Comparison of ENCODE assay signal across 23 mouse cellular contexts in the genomic region with DNA sequence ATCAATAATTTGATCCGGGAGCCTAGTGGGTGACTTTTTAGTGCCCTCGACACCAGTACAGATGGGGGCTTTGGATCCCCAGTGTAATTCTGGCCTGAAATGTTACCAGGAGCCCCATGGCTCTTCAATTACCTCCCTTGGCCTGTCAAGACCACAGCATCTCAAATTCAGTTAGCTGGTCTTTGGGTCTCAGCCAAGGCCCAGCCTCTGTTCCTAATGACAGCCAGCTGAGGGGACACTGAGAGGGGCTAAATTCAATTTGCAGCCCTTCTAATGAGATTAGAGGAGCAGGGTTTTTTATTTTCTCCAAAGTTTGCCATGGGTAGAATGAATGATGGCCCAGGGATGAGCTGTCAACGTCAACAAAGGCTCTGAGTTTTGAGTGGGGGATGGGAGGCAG.
DNase-seq lines count a peak whose midpoint lies in the region; ATAC-seq lines count a peak whose summit lies in the region.
"Had no signal": no experiment of that assay in that cellular context is flagged by ENCODE, and none has a peak within 500 bp of the region (broad histone marks: within the 10 kb centered on the region; RNA-seq: fewer than 3 reads in every experiment).

No protein-coding gene starts in this region.

- DNase-seq in cerebellum, postnatal 10 days, result peak; percentile 19 to 31
- no peak for DNase-seq in cerebellum, adult 11 months
- DNase-seq in midbrain, embryonic 14.5 days, result peak; percentile 35
- DNase-seq in embryonic facial prominence, embryonic 10.5 days (ENCODE audit: low spot score), result peak; percentile 18
- no peak for DNase-seq in urinary bladder, postnatal 14 days (ENCODE audit: low spot score)
- DNase-seq: adrenal gland, postnatal 36 days; cerebellum, adult 18-20 months; gastrocnemius, adult 2 months; kidney, adult 2 months; kidney, postnatal 14 days; liver, postnatal 0 days; lung, postnatal 14 days had no signal

- H3K4me1 ChIP-seq in hindbrain, embryonic 16.5 days (ENCODE audit: control insufficient read depth, insufficient read depth, low read depth, low read length), result no peaks in the 10 kb centered on the region
- peaks cover 2% of the 10 kb centered on the region; the same call in 1 of the 2 replicates for H3K4me1 ChIP-seq in hindbrain, embryonic 13.5 days (replicated peaks)
- no peaks in the 10 kb centered on the region for H3K4me1 ChIP-seq in midbrain, embryonic 14.5 days (ENCODE audit: control insufficient read depth, insufficient read depth, low read length)
- no peaks in the 10 kb centered on the region for H3K4me1 ChIP-seq in midbrain, embryonic 16.5 days (ENCODE audit: control insufficient read depth, insufficient read depth, low read length)
- peaks cover 5% of the 10 kb centered on the region for H3K4me1 ChIP-seq in embryonic facial prominence, embryonic 10.5 days
- H3K4me1 ChIP-seq: limb, embryonic 12.5 days had no signal

- H3K36me3 ChIP-seq in hindbrain, embryonic 16.5 days (ENCODE audit: control insufficient read depth, insufficient read depth, low read length), result no peaks in the 10 kb centered on the region
- H3K36me3 ChIP-seq in hindbrain, embryonic 13.5 days, result no peaks in the 10 kb centered on the region
- H3K36me3 ChIP-seq in midbrain, embryonic 14.5 days (ENCODE audit: control insufficient read depth, insufficient read depth, low read length), result no peaks in the 10 kb centered on the region
- H3K36me3 ChIP-seq in midbrain, embryonic 16.5 days (ENCODE audit: control insufficient read depth, insufficient read depth, low read length), result no peaks in the 10 kb centered on the region
- H3K36me3 ChIP-seq in embryonic facial prominence, embryonic 10.5 days (replicated peaks), result no peaks in the 10 kb centered on the region
- H3K36me3 ChIP-seq: embryonic facial prominence, embryonic 12.5 days; forebrain, embryonic 12.5 days; limb, embryonic 12.5 days; midbrain, embryonic 15.5 days had no signal

- ATAC-seq in hindbrain, embryonic 16.5 days, result peak; percentile 40; the same call in 1 of the 2 replicates
- ATAC-seq in hindbrain, embryonic 13.5 days (ENCODE audit: low FRiP score), result no peak
- no peak for ATAC-seq in midbrain, embryonic 14.5 days (ENCODE audit: low FRiP score, low TSS enrichment)
- no peak for ATAC-seq in midbrain, embryonic 16.5 days
- ATAC-seq: liver, postnatal 0 days; midbrain, embryonic 15.5 days; Patski had no signal

- no peak overlapping the region for H3K4me2 ChIP-seq in hindbrain, embryonic 16.5 days (ENCODE audit: low read length)
- no peak overlapping the region for H3K4me2 ChIP-seq in hindbrain, embryonic 13.5 days
- H3K4me2 ChIP-seq in midbrain, embryonic 14.5 days (ENCODE audit: low read length), result no peak overlapping the region
- H3K4me2 ChIP-seq in midbrain, embryonic 16.5 days (ENCODE audit: low read length), result no peak overlapping the region
- H3K4me2 ChIP-seq: embryonic facial prominence, embryonic 12.5 days; forebrain, embryonic 12.5 days; heart, embryonic 11.5 days; limb, embryonic 12.5 days; liver, embryonic 11.5 days; midbrain, embryonic 15.5 days had no signal

- no peak overlapping the region for H3K27ac ChIP-seq in hindbrain, embryonic 16.5 days (ENCODE audit: low read depth, low read length)
- no peak overlapping the region for H3K27ac ChIP-seq in hindbrain, embryonic 13.5 days
- no peak overlapping the region for H3K27ac ChIP-seq in midbrain, embryonic 14.5 days (replicated peaks; ENCODE audit: low read depth, low read length)
- no peak overlapping the region for H3K27ac ChIP-seq in midbrain, embryonic 16.5 days (ENCODE audit: low read length)
- no peak overlapping the region for H3K27ac ChIP-seq in embryonic facial prominence, embryonic 10.5 days (replicated peaks)
- H3K27ac ChIP-seq: embryonic facial prominence, embryonic 12.5 days; forebrain, embryonic 12.5 days; gastrocnemius, adult 2 months; limb, embryonic 12.5 days; midbrain, embryonic 15.5 days had no signal

- 45% methylated on average over 3 of the region's 3 CpGs for WGBS in hindbrain, embryonic 16.5 days
- 49% methylated on average over 3 of the region's 3 CpGs for WGBS in hindbrain, embryonic 13.5 days
- 32% methylated on average over 3 of the region's 3 CpGs for WGBS in midbrain, embryonic 14.5 days
- 47% methylated on average over 3 of the region's 3 CpGs for WGBS in midbrain, embryonic 16.5 days
- WGBS in embryonic facial prominence, embryonic 10.5 days, result 51% methylated on average over 3 of the region's 3 CpGs

- H3K4me3 ChIP-seq in hindbrain, embryonic 16.5 days (ENCODE audit: low read length), result no peak overlapping the region
- H3K4me3 ChIP-seq in hindbrain, embryonic 13.5 days, result no peak overlapping the region
- no peak overlapping the region for H3K4me3 ChIP-seq in midbrain, embryonic 14.5 days (replicated peaks; ENCODE audit: low read depth, low read length)
- no peak overlapping the region for H3K4me3 ChIP-seq in midbrain, embryonic 16.5 days (ENCODE audit: low read depth, low read length)
- H3K4me3 ChIP-seq in embryonic facial prominence, embryonic 10.5 days, result no peak overlapping the region
- H3K4me3 ChIP-seq: embryonic facial prominence, embryonic 12.5 days; erythroblast, embryonic 14.5 days; forebrain, embryonic 12.5 days; gastrocnemius, adult 2 months; limb, embryonic 12.5 days; midbrain, embryonic 15.5 days had no signal

- H3K9me3 ChIP-seq in hindbrain, embryonic 16.5 days (ENCODE audit: control insufficient read depth, low read length), result no peaks in the 10 kb centered on the region
- no peaks in the 10 kb centered on the region for H3K9me3 ChIP-seq in hindbrain, embryonic 13.5 days
- no peaks in the 10 kb centered on the region for H3K9me3 ChIP-seq in midbrain, embryonic 14.5 days (ENCODE audit: control insufficient read depth, low read length)
- no peaks in the 10 kb centered on the region for H3K9me3 ChIP-seq in midbrain, embryonic 16.5 days (replicated peaks; ENCODE audit: control insufficient read depth, low read length, poor library complexity, severe bottlenecking)
- no peaks in the 10 kb centered on the region for H3K9me3 ChIP-seq in embryonic facial prominence, embryonic 10.5 days
- H3K9me3 ChIP-seq: embryonic facial prominence, embryonic 12.5 days; forebrain, embryonic 12.5 days; limb, embryonic 12.5 days; midbrain, embryonic 15.5 days had no signal

- no peak overlapping the region for H3K9ac ChIP-seq in hindbrain, embryonic 16.5 days (ENCODE audit: low read depth, low read length)
- H3K9ac ChIP-seq in hindbrain, embryonic 13.5 days, result no peak overlapping the region
- no peak overlapping the region for H3K9ac ChIP-seq in midbrain, embryonic 14.5 days (replicated peaks; ENCODE audit: low read length)
- H3K9ac ChIP-seq in midbrain, embryonic 16.5 days (ENCODE audit: low read depth, low read length), result no peak overlapping the region
- H3K9ac ChIP-seq: embryonic facial prominence, embryonic 12.5 days; forebrain, embryonic 12.5 days; limb, embryonic 12.5 days; liver, postnatal 0 days; midbrain, embryonic 15.5 days had no signal

- H3K27me3 ChIP-seq in hindbrain, embryonic 16.5 days (replicated peaks; ENCODE audit: control insufficient read depth, insufficient read depth, low read length), result no peaks in the 10 kb centered on the region
- peaks cover 21% of the 10 kb centered on the region for H3K27me3 ChIP-seq in hindbrain, embryonic 13.5 days
- no peaks in the 10 kb centered on the region for H3K27me3 ChIP-seq in midbrain, embryonic 14.5 days (ENCODE audit: control insufficient read depth, insufficient read depth, low read length)
- H3K27me3 ChIP-seq in midbrain, embryonic 16.5 days (ENCODE audit: control insufficient read depth, insufficient read depth, low read depth, low read length), result no peaks in the 10 kb centered on the region
- peaks cover 6% of the 10 kb centered on the region; the same call in 1 of the 2 replicates for H3K27me3 ChIP-seq in embryonic facial prominence, embryonic 10.5 days (replicated peaks; ENCODE audit: low read depth, poor library complexity, severe bottlenecking)
- H3K27me3 ChIP-seq: embryonic facial prominence, embryonic 12.5 days; forebrain, embryonic 12.5 days; limb, embryonic 12.5 days; midbrain, embryonic 15.5 days had no signal

Comparison
In these comparisons a context has a peak if more than half of its experiments do, and no peak if none do; other contexts are left out.
1. DNase-seq: peak in cerebellum, postnatal 10 days (2 of 2), midbrain, embryonic 14.5 days (single experiment) and embryonic facial prominence, embryonic 10.5 days (single experiment); none in cerebellum, adult 11 months (single experiment) and urinary bladder, postnatal 14 days (single experiment).